Mouse (Mus musculus): ENCODE results near the gene Sgo2a. TPM values are rescaled to one million over a fixed set of nuclear protein-coding genes. Genes with fewer than 3 reads are reported as not detected.

Gene Sgo2a
- polyA plus RNA-seq, 1 experiment from 2014 or later: 13.8 TPM

DNA sequence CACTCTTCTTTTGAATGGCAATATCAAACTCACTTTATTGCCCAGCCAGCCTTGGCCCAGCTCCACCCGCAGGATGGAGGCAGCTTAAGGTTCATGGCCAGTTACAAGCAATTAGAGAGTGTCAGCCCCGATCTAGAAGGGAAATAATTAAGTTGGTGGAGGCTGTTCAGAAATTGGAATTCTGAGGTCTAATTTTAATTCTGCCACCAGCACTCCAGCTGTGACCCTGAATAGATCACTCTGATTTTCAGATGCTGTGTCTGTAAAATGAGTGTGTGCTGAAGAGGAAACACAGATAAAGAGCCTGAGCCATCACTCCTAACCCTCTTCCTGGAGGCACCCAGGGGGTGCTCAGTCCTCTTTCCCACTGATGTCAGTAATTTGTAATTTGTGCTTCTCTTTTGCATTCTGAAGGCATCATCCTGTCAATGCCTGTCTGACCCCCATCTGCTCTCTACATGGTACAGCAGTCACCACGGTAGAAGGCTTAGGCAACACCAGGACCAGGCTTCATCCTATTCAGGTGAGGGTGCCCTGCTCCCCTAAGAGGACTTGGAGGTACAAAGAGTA lies 51.0 kb downstream of the Sgo2a start:
- Histone ChIP-seq H3K4me3 (ENCODE audit: low read depth, low read length) (no peak overlapping the region), H3K27ac (replicated peaks; ENCODE audit: low read depth, low read length) (no peak overlapping the region), H3K9ac (ENCODE audit: low read depth, low read length) (no peak overlapping the region), H3K4me1 (ENCODE audit: control insufficient read depth, insufficient read depth, low read length) (no peaks in the 10 kb centered on the region), H3K9me3 (ENCODE audit: control insufficient read depth, low read length) (no peaks in the 10 kb centered on the region), H3K4me2 (ENCODE audit: low read depth, low read length) (no peak overlapping the region), H3K36me3 (ENCODE audit: control insufficient read depth, insufficient read depth, low read length) (no peaks in the 10 kb centered on the region), H3K27me3 (replicated peaks; ENCODE audit: control insufficient read depth, insufficient read depth, low read length) (no peaks in the 10 kb centered on the region)
- ATAC-seq (ENCODE audit: low read depth) (no peak), DNase-seq (ENCODE audit: low spot score) (no peak)
- 65% methylated on average over 3 of the region's 3 CpGs for WGBS

DNA sequence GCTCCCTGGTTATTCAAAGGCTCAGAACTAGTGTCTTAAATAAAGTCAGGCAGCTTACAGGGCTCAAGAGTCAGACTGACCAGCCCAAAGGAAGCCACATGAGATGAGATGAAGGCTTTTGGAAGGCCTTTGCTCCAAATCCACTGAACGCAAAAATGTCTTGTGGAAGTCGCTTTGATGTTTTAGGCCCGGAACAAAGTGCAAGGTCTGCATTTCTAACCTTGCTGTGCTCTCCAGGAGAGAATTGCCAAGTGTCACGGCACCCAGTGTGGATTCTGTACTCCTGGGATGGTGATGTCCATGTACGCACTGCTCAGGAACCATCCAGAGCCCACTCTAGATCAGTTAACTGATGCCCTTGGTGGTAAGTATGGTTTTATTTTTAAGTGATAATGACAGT lies 53.4 kb downstream of the Sgo2a start:
- H3K36me3 ChIP-seq (ENCODE audit: control insufficient read depth, insufficient read depth, low read length): no peaks in the 10 kb centered on the region
- 80% methylated on average over 5 of the region's 5 CpGs for WGBS
- no peak overlapping the region for H3K9ac ChIP-seq (ENCODE audit: low read depth, low read length)
- H3K4me2 ChIP-seq (ENCODE audit: low read depth, low read length): no peak overlapping the region
- no peak overlapping the region for H3K27ac ChIP-seq (replicated peaks; ENCODE audit: low read depth, low read length)
- no peak overlapping the region for H3K4me3 ChIP-seq (ENCODE audit: low read depth, low read length)
- no peaks in the 10 kb centered on the region for H3K4me1 ChIP-seq (ENCODE audit: control insufficient read depth, insufficient read depth, low read length)
- no peaks in the 10 kb centered on the region for H3K27me3 ChIP-seq (replicated peaks; ENCODE audit: control insufficient read depth, insufficient read depth, low read length)
- DNase-seq (ENCODE audit: low spot score) (no peak), ATAC-seq (ENCODE audit: low read depth) (no peak)
- H3K9me3 ChIP-seq (ENCODE audit: control insufficient read depth, low read length): no peaks in the 10 kb centered on the region

DNA sequence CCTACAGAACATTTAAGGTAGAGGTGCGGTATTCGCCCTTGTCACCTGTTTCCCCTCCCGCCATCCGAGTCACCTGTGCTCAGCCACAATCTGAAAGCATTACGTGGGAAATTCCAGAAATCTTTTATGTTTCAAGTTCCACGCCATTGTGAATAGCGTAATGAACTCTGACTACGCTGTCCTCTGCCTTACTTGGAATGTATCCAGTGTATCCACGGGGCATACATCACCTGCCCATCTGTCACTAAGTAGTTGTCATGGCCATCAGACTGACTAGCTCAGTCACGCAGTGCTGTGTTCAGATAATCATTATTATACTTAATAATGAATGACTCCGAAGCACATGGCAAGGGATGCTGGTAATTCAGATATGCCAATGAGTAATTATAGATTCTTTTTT lies 59.8 kb downstream of the Sgo2a start:
- H3K9me3 ChIP-seq (ENCODE audit: control insufficient read depth, low read length): no peaks in the 10 kb centered on the region
- no peak for ATAC-seq (ENCODE audit: low read depth)
- H3K27ac ChIP-seq (replicated peaks; ENCODE audit: low read depth, low read length): no peak overlapping the region
- no peak overlapping the region for H3K9ac ChIP-seq (ENCODE audit: low read depth, low read length)
- H3K27me3 ChIP-seq (replicated peaks; ENCODE audit: control insufficient read depth, insufficient read depth, low read length): no peaks in the 10 kb centered on the region
- no peak for DNase-seq (ENCODE audit: low spot score)
- 76% methylated on average over 11 of the region's 11 CpGs for WGBS
- no peak overlapping the region for H3K4me2 ChIP-seq (ENCODE audit: low read depth, low read length)
- no peaks in the 10 kb centered on the region for H3K36me3 ChIP-seq (ENCODE audit: control insufficient read depth, insufficient read depth, low read length)
- H3K4me1 ChIP-seq (ENCODE audit: control insufficient read depth, insufficient read depth, low read length): peaks cover 13% of the 10 kb centered on the region; the same call in 1 of the 2 replicates
- H3K4me3 ChIP-seq (ENCODE audit: low read depth, low read length): no peak overlapping the region

DNA sequence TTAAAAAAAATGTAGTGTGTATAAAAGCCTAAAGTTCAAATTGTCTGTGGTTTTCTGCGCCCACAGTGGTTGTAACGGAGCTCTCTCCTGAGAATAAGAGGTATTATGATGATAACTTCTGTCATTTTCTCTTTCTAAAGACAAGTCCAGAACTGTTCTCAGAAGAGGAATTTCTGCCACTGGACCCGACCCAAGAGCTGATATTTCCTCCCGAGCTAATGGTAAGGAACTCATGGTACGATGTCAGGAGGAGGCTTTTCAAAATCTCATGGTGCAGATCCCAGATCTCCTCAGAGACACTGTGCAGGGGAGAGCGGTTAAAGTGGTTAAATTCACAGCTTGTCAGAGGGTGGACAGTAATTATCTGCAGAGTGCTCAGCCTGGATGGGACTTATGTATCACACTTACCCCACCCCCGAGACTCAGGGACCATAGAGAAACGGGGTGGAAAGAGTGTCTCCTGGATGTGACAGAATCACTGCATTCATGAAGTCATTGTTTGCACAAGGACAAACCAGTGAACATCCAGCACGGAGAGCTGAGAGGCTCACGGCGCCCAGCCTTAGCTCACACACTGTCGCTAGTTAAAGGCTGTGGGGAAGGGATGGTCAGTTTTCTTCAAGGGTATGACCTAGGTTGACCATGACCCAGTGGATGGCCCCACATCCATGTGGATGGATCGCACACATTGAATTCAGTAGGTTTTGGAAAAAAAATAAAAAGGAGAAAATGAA lies 60.5 kb downstream of the Sgo2a start:
- ATAC-seq (ENCODE audit: low read depth): peak; percentile 37; the same call in 1 of the 2 replicates
- no peaks in the 10 kb centered on the region for H3K27me3 ChIP-seq (replicated peaks; ENCODE audit: control insufficient read depth, insufficient read depth, low read length)
- H3K4me2 ChIP-seq (ENCODE audit: low read depth, low read length): no peak overlapping the region
- no peaks in the 10 kb centered on the region for H3K9me3 ChIP-seq (ENCODE audit: control insufficient read depth, low read length)
- peak; percentile 53 for DNase-seq (ENCODE audit: low spot score)
- H3K4me3 ChIP-seq (ENCODE audit: low read depth, low read length): no peak overlapping the region
- WGBS: 63% methylated on average over 13 of the region's 13 CpGs
- no peak overlapping the region for H3K27ac ChIP-seq (replicated peaks; ENCODE audit: low read depth, low read length)
- H3K4me1 ChIP-seq (ENCODE audit: control insufficient read depth, insufficient read depth, low read length): peaks cover 13% of the 10 kb centered on the region; the same call in 1 of the 2 replicates
- no peak overlapping the region for H3K9ac ChIP-seq (ENCODE audit: low read depth, low read length)
- no peaks in the 10 kb centered on the region for H3K36me3 ChIP-seq (ENCODE audit: control insufficient read depth, insufficient read depth, low read length)

DNA sequence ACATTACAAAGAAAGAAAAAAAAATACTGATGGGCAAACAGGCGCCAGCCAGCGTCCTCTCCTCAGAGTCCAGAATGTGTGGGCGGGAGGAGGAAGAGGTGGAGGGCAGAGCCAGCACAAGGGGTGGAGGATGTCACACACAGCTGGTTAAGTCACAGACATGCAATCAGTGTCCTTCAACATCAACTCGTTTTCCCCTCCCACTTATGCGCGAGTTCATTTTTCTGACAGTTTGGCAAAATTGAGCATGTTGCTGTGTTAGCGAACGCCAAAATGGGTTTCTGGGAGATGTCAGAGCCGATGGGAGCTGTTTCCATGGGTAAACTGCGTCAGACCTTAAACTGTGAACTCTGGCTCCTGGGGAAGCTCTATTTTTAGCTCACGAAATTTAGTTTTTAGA lies 61.2 kb downstream of the Sgo2a start:
- H3K36me3 ChIP-seq (ENCODE audit: control insufficient read depth, insufficient read depth, low read length): no peaks in the 10 kb centered on the region
- H3K27me3 ChIP-seq (replicated peaks; ENCODE audit: control insufficient read depth, insufficient read depth, low read length): no peaks in the 10 kb centered on the region
- H3K4me2 ChIP-seq (ENCODE audit: low read depth, low read length): no peak overlapping the region
- no peaks in the 10 kb centered on the region for H3K9me3 ChIP-seq (ENCODE audit: control insufficient read depth, low read length)
- H3K9ac ChIP-seq (ENCODE audit: low read depth, low read length): no peak overlapping the region
- WGBS: 59% methylated on average over 11 of the region's 11 CpGs
- no peak for ATAC-seq (ENCODE audit: low read depth)
- H3K27ac ChIP-seq (replicated peaks; ENCODE audit: low read depth, low read length): no peak overlapping the region
- H3K4me3 ChIP-seq (ENCODE audit: low read depth, low read length): no peak overlapping the region
- H3K4me1 ChIP-seq (ENCODE audit: control insufficient read depth, insufficient read depth, low read length): peaks cover 13% of the 10 kb centered on the region; the same call in 1 of the 2 replicates
- no peak for DNase-seq (ENCODE audit: low spot score)

DNA sequence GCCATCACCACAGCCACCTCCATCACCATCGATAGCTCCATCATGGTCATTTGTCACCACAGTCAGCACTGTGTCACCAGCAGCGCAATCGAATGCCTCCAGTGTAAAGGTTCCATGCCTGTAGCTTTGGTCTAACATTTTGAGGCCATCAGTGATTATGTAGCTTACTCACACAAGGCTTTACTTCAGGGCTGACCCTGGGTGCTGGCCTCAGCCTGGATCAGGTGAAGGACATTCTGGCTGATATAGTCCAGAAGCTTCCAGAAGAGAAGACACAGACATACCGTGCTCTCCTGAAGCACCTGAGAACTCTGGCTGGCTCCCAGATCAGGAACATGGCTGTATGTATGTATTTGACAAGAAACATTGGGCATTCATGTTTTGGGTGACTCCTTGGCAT lies 63.1 kb downstream of the Sgo2a start:
- no peaks in the 10 kb centered on the region for H3K36me3 ChIP-seq (ENCODE audit: control insufficient read depth, insufficient read depth, low read length)
- H3K4me1 ChIP-seq (ENCODE audit: control insufficient read depth, insufficient read depth, low read length): peaks cover 13% of the 10 kb centered on the region; the same call in 1 of the 2 replicates
- DNase-seq (ENCODE audit: low spot score): no peak
- H3K27me3 ChIP-seq (replicated peaks; ENCODE audit: control insufficient read depth, insufficient read depth, low read length): no peaks in the 10 kb centered on the region
- WGBS: 96% methylated on average over 4 of the region's 4 CpGs
- H3K27ac ChIP-seq (replicated peaks; ENCODE audit: low read depth, low read length): no peak overlapping the region
- H3K4me3 ChIP-seq (ENCODE audit: low read depth, low read length): no peak overlapping the region
- H3K4me2 ChIP-seq (ENCODE audit: low read depth, low read length): no peak overlapping the region
- ATAC-seq (ENCODE audit: low read depth): no peak
- no peaks in the 10 kb centered on the region for H3K9me3 ChIP-seq (ENCODE audit: control insufficient read depth, low read length)
- no peak overlapping the region for H3K9ac ChIP-seq (ENCODE audit: low read depth, low read length)

DNA sequence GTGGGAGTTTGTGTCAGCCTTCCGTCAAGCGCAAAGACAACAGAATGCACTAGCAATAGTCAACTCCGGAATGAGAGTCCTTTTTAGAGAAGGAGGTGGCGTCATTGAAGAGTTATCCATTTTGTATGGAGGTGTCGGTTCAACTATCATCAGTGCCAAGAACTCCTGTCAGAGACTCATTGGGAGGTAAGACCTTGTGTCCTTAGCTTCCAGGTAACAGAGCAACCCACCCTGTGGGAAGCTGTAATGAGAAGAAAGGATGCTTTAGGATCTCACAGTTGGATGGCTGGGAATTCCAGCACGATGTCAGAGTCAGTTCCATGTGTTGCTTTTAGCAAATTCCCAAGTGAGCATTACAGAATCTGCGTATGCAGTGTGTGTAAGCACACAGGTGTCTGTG lies 66.4 kb downstream of the Sgo2a start:
- Histone ChIP-seq H3K4me1 (ENCODE audit: control insufficient read depth, insufficient read depth, low read length) (peaks cover 7% of the 10 kb centered on the region; the same call in 1 of the 2 replicates), H3K9me3 (ENCODE audit: control insufficient read depth, low read length) (no peaks in the 10 kb centered on the region), H3K9ac (ENCODE audit: low read depth, low read length) (no peak overlapping the region), H3K4me3 (ENCODE audit: low read depth, low read length) (no peak overlapping the region), H3K36me3 (ENCODE audit: control insufficient read depth, insufficient read depth, low read length) (no peaks in the 10 kb centered on the region), H3K27me3 (replicated peaks; ENCODE audit: control insufficient read depth, insufficient read depth, low read length) (no peaks in the 10 kb centered on the region), H3K27ac (replicated peaks; ENCODE audit: low read depth, low read length) (no peak overlapping the region), H3K4me2 (ENCODE audit: low read depth, low read length) (no peak overlapping the region)
- ATAC-seq (ENCODE audit: low read depth): no peak
- no peak for DNase-seq (ENCODE audit: low spot score)
- whole genome bisulfite sequencing: 86% methylated on average over 7 of the region's 7 CpGs

DNA sequence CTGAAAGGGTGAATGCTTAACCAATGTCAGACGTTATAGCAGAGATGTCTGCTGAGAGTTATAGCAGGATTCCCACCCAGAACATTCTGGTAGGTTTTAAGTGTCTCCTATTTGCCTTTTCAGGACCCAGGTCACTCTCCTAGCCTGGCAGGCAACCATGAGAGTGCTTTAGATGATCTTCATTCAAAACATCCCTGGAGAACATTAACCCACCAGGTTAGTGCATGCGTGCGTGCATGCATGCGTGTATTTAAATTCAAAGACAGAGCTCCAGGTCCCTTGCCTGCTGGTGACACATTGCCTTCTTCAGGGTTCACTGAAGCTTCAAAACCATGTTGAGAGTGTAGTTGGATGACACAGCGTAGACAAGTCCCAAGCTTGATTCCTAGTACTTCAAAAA lies 69.4 kb downstream of the Sgo2a start:
- no peak overlapping the region for H3K4me3 ChIP-seq (ENCODE audit: low read depth, low read length)
- WGBS: 83% methylated on average over 5 of the region's 5 CpGs

DNA sequence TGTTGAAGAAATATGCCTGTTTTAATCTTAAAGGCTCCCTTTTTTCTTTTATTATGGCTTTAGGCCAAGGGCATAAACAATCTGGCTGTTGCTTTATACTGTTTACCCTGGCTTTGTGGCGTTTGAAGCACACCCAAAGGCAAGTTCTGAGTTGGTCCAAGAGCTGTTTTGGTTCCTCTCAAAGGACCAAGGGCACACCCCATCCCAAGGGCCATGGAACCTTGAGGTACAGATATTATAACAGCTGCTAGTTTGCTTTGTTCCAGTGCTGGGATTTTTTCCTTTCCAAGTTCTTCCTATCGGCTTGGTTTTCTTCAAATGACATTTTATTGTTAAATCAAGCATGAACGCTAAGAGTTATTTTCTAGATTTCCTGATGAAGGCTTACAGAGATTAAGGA lies 69.8 kb downstream of the Sgo2a start:
- 60% methylated on average over 3 of the region's 3 CpGs for WGBS
- H3K9me3 ChIP-seq (ENCODE audit: control insufficient read depth, low read length): no peaks in the 10 kb centered on the region
- no peak for DNase-seq (ENCODE audit: low spot score)
- no peak overlapping the region for H3K4me3 ChIP-seq (ENCODE audit: low read depth, low read length)
- no peak overlapping the region for H3K4me2 ChIP-seq (ENCODE audit: low read depth, low read length)
- no peak overlapping the region for H3K9ac ChIP-seq (ENCODE audit: low read depth, low read length)
- H3K4me1 ChIP-seq (ENCODE audit: control insufficient read depth, insufficient read depth, low read length): no peaks in the 10 kb centered on the region
- no peak overlapping the region for H3K27ac ChIP-seq (replicated peaks; ENCODE audit: low read depth, low read length)
- ATAC-seq (ENCODE audit: low read depth): no peak
- H3K27me3 ChIP-seq (replicated peaks; ENCODE audit: control insufficient read depth, insufficient read depth, low read length): no peaks in the 10 kb centered on the region
- no peaks in the 10 kb centered on the region for H3K36me3 ChIP-seq (ENCODE audit: control insufficient read depth, insufficient read depth, low read length)

More for the DNA sequence above, 69.4 kb downstream of the Sgo2a start:
- ATAC-seq (ENCODE audit: low read depth) (no peak), DNase-seq (ENCODE audit: low spot score) (no peak)
- no peak overlapping the region for H3K4me2 ChIP-seq (ENCODE audit: low read depth, low read length)
- no peaks in the 10 kb centered on the region for H3K9me3 ChIP-seq (ENCODE audit: control insufficient read depth, low read length)
- no peak overlapping the region for H3K27ac ChIP-seq (replicated peaks; ENCODE audit: low read depth, low read length)
- no peaks in the 10 kb centered on the region for H3K27me3 ChIP-seq (replicated peaks; ENCODE audit: control insufficient read depth, insufficient read depth, low read length)
- H3K4me1 ChIP-seq (ENCODE audit: control insufficient read depth, insufficient read depth, low read length): no peaks in the 10 kb centered on the region
- H3K36me3 ChIP-seq (ENCODE audit: control insufficient read depth, insufficient read depth, low read length): no peaks in the 10 kb centered on the region
- H3K9ac ChIP-seq (ENCODE audit: low read depth, low read length): no peak overlapping the region
